Mouse (Mus musculus) heart, adult 9 months (tissue): ENCODE measurements around the gene Ubap2l.
A peak's percentile ranks its signal among the peaks of the same experiment; 100 is the strongest.

ENCODE experiments used
- DNase-seq, 2 experiments: peaks; one replicate each; pipeline ENCODE4 v3.0.0; 2022; ENCODE audit warnings: low spot score in 2 of 2

Ubap2l gene

GRCm38 (mm10) chr3:90067851-90068250 lies 15.4 kb upstream of the Ubap2l start:
- no peak for DNase-seq

- no peak for DNase-seq
Measured at GRCm38 (mm10) chr3:90065553-90065952, 13.1 kb upstream of the Ubap2l start.

DNA sequence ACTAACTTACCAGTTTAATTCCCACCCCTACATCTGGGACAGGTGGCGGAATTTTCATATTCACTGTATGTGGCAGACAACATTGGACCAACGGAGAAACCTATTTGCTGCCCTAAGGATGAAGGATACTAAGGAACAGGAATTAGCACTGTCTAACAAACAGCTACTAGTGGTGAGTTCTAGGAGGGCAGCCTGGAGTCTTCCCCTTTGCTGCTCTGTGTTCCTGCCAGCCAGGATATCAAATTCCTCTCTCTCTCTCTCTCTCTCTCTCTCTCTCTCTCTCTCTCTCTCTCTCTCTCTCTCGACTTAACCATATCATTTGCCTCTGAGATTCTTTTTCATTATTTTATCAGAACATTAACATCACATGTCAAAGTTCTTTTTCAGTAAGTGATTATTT lies 12.0 kb upstream of the Ubap2l start:
- no peak for DNase-seq

DNA sequence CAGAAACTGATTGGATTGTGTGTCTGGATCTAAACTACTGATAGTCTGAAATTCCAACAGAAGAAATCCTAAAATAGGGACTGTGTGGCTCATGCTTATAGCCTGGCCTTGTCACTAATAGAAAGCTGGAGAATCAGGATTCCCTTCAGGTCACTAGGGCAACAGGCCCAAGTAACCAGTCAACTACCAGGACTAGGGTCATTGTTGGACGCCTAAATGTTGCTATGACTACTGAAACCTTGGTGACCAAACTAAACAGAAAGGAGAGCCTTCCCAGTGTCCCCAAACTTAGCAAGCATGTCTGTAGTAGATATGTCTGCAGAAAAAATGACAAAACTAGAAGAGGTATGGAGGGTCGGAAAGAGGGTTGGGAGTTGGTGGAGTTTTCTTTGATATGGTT lies 10.1 kb upstream of the Ubap2l start:
- no peak for DNase-seq

- no peak for DNase-seq
Measured at GRCm38 (mm10) chr3:90061549-90061948, 9.1 kb upstream of the Ubap2l start.

DNA sequence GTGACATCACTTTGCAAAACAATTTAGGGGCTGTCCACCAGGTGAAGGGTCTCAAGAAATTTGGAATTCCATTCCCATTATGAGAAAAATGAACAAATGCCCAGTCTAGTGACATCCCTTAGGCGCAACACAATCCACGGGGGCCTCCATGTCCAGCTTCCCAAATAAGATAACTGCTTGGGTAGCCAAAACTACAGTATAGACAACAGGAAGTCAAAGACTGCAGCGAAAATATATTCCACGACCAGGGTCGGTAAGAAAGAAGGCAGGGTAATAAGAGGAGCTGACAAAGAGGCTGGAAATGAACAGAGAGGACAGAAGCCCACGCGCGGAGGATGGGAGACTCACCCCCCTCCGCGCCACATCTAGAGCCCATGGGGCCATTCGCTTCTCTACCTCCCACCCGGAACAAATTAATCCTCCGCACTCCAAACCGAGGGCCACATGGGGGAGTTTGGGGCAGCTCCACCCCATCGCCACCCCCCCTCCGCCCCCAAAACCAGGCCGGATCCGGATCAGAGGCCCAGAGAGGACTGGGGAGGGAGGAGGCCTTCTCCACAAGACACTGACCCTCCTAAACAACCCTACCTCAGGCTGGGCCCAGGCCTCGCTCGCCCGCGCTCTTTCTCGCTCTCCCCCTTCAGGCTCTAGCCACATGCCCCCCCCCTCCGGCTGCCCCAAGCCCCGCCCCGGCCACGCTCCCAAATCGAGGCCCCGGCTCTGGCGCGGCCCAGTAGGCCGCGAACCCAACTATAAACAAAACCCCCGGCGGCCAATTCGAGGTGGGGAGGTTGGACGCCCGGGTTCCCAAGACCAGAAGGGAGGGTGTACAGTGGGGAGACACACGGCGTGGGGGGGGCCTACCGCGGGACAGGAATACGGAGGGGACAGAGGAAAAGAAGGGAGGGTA lies 732 bp downstream of the Ubap2l start, which contains the start of gene 4933434E20Rik:
4933434E20Rik (plus strand) TSS at position 196 of the 910 bp plus-strand sequence.
- peak; percentile 44 to 63 for DNase-seq

GRCm38 (mm10) chr3:90049691-90050090 lies 2.7 kb downstream of the Ubap2l start:
- DNase-seq, result no peak

- no peak for DNase-seq
Measured at GRCm38 (mm10) chr3:90036263-90036662, 16.2 kb downstream of the Ubap2l start.

DNA sequence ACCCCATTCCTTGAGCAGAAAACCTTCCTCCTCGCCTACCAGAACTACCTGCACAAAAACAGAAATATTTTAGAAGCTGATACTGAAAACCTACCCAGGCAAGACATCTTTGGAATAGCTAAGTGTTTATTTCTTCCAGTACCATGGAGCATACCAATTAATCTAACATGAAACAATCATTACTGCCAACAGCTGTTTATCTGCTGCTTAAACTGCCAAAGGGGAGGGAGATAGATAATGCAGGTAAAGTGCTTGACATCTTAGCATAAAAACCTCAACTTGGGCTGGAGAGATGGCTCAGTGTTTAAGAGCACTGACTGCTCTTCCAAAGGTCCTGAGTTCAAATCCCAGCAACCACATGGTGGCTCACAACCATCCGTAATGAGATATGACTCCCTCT lies 17.8 kb downstream of the Ubap2l start:
- no peak for DNase-seq

GRCm38 (mm10) chr3:90016626-90017025 lies 35.8 kb downstream of the Ubap2l start:
- DNase-seq, result no peak

GRCm38 (mm10) chr3:90010291-90010690 lies 42.1 kb downstream of the Ubap2l start:
- no peak for DNase-seq

DNA sequence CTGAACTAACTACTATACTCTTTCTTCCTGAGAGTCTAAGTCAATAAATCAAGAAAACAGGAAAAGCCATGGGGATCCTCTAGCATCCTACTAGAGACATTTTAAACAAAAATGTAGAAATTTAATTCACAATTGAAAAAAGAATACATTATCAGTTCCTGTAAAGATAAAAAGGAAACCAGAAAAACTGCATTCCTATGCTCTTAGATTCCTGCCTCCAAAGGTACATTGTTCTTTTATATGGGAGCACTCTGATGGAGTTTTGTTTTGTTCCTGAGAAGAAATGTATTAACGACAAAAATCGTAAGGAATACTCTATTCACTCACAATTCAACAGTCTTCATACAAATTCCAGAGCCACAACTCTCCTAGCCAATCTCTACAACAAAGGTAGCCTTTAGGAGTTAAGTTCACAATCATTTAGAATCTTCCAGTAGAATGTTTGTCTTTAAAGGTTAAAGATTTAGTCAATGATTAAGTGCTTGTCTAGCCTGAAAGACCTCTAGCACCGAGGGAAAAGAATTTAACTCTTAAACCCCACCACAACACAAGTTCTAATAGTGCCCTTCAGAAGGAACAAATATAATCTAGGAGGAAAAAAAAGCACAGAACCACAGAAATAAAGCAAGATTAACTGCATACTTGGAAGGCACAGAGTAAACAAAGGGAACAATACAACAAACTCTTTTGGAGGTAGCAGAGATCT lies 48.2 kb downstream of the Ubap2l start:
- no peak for DNase-seq

DNA sequence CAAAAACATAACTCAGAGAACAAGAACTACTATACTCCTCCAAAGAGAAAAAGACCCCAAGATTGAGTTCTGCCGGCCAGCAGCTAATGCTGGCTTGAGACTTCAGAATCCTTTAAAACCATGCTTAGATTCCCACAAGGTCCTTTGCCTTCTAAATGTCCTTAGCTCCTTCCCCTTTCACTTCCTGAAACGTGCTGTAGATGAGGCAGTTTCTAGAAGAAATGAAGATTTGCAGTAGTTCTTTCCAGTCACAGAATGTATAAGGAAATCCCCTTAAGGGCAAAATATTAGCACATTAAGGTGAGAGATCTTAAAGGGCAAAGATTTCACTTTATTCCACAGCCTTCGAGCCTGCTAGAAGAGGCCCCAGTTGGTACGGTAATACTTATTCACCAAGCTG lies 52.6 kb downstream of the Ubap2l start:
- no peak for DNase-seq

DNA sequence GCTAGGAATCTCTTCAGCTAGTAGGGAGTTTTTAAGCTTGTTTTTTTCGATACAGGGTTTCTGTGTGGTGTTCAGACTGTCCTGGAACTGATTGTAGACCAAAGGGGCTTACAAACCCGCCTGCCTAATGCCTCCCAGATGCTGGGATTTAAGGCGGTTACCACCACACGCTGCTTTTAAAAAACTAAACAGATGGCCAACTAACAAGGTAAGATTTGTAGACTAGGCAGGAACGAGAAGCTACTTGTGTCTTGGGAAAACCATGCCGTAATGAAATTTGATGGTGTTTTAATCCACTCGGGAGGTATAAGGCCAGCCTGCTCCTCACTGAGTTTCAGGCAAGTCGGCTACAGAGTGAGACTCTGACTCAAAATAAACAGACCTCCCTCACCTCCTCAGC lies 53.3 kb downstream of the Ubap2l start:
- DNase-seq, result no peak

DNA sequence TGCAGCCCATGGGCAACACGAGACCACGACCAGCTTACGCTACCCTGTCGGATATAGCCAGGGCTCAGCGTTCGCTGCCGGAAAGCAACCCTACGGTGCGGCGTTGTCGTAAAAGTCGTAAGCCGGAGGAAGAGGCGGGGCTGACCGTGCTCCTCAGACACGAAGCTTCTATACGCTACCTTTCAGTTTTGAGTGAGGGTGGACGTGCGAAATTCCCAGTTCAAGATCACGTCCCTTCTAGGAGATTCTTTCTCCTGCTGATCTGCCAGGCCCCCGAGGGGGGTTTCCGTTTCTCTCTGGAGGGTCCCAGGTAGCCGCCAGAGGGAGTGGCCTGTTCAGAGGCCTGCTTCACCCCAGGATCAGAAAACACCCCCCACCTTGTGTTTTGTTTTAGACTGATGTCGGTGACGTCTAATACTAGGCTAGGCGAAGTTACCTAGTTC lies 53.8 kb downstream of the Ubap2l start, which contains the start of gene Hax1:
Hax1 (minus strand) TSS at position 169 of the 443 bp plus-strand sequence.
- DNase-seq, result peak; percentile 91 to 94

DNA sequence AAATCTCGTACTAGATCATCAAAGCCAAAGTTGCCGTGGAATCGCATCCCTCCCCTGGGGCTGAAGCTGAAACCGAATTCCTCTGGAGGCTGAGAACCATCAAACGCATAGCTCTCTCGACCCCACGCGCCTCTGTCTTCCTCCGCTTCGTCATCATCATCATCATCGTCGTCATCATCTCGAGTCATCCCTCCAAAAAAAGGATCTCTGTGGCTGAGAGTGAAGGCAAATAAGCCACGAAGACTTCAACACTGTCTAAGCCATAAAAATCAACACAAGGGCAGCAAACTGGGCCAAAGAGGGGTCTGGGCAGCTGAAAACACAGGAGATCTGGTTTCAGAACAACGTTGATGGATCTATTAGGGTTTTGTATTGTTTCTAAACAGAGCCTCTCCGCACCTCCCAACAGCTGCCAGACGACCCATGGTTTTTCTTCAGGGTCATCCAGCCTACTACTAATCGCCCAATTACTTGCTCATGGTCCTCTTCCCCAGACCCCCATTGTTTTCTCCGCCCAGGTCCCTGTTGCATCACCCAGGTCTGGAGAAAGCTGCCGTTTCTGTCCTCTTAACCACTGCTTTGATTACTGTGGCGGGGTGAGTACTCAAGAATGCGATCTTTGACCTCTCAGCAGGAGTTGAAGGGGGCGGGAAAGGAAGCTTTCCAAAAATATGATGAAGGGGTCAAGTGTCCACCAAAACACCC lies 54.5 kb downstream of the Ubap2l start:
- peak in 1 of 2 experiments; percentile 1 for DNase-seq

DNA sequence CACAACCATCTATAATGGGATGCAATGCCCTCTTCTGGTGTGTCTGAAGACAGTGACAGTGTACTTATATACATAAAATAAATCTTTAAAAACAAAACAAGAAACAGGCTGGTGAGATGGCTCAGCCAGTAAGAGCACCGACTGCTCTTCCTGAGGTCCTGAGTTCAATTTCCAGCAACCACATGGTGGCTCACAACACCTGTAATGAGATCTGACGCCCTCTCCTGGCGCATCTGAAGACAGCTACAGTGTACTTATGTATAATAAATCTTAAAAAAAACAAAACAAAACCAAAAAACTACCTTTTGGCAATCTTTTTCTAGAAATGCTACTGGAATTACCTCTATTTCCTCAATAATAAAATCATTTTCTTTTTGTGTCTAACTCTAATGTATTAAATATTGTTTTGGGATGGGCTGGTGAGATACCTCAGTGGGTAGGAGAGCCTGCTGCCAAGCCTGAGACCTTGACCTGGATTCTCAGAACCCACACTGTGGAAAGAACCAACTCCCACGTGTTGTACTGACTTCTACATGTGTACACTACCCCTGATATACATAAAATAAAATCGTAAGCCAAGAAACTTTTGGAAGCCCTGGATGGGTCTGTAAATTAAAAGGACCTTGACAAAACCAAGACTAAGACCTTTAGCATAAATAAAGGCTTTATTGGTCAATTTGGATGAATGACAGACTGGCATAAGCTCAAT lies 57.5 kb downstream of the Ubap2l start:
- no peak for DNase-seq

DNA sequence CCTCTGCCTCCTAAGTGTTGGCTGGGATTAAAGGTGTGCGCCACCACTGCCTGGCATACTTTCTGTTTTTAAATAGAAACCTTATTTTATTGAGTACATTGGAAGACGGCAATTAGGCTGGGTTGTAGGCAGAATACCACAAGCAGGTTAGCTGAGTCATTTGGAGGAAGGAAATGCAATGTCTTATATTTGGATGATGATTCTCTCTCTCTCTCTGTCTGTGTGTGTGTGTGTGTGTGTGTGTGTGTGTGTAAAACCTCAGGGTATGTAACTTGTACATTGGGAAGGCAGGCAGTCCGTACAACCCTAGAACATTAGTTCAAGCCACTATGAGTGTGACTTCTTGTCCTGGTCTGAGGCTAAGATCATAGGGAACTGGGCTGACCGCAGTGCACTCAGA lies 64.6 kb downstream of the Ubap2l start:
- DNase-seq, result no peak

- DNase-seq, result no peak
Measured at GRCm38 (mm10) chr3:89987211-89987610, 65.2 kb downstream of the Ubap2l start.

GRCm38 (mm10) chr3:89982426-89982825 lies 70.0 kb downstream of the Ubap2l start:
- no peak for DNase-seq

- DNase-seq, result no peak
Measured at GRCm38 (mm10) chr3:89976859-89977258, 75.6 kb downstream of the Ubap2l start.
